Mouse (Mus musculus): ENCODE results near the gene Sec31b. TPM values are rescaled to one million over a fixed set of nuclear protein-coding genes. Genes with fewer than 3 reads are reported as not detected.

Gene Sec31b
- polyA plus RNA-seq, 1 experiment from 2014 or later = 0.41 TPM

DNA sequence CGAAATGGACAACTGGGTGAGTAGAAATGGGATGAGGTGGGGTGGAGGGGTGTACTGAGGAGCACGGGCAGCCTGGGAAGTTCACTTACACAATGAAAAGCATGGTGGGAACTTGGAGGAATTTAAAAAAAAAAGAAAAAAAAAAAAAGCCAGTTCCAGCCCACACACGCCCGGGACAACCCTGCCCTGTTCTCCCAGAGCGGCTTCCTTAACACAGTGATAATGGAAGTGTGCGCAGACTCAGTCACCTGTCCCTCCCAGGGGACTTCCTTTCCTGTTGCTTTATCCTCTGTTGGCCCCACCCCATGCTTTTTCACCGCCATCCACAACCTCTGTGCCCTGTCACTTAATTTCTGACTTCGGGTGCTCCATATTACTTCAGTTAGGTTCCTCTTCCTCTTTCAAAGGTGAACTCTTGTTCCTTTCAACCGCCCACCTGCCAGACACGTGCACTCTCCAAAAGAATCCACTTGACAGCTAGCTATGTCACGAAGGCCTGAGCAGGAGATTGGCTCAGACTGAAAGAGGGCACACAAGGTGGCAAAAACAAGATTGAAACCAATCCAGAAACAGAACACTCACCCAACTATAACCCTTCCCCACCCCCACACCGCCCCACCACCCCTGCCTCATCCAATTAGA lies 35.0 kb downstream of the Sec31b start:
- peak overlapping the region; percentile 48; the same call in 1 of the 2 replicates for H3K9ac ChIP-seq (replicated peaks)
- peaks cover 42% of the 10 kb centered on the region for H3K4me1 ChIP-seq
- H3K27me3 ChIP-seq (replicated peaks) = peaks cover 71% of the 10 kb centered on the region
- peak overlapping the region; percentile 100 for H3K4me2 ChIP-seq
- H3K4me3 ChIP-seq (replicated peaks) = peak overlapping the region; percentile 54
- H3K36me3 ChIP-seq = no peaks in the 10 kb centered on the region
- no peaks in the 10 kb centered on the region for H3K9me3 ChIP-seq (replicated peaks)
- 3% methylated on average over 12 of the region's 12 CpGs for WGBS
- ATAC-seq (ENCODE audit: low FRiP score) = no peak
- H3K27ac ChIP-seq (replicated peaks) = no peak overlapping the region

- WGBS = 81% methylated on average over 4 of the region's 4 CpGs
- H3K27me3 ChIP-seq (replicated peaks) = peaks cover 24% of the 10 kb centered on the region; the same call in 1 of the 2 replicates
- no peaks in the 10 kb centered on the region for H3K36me3 ChIP-seq
Measured at GRCm38 (mm10) chr19:44502741-44503140, 42.9 kb downstream of the Sec31b start.

DNA sequence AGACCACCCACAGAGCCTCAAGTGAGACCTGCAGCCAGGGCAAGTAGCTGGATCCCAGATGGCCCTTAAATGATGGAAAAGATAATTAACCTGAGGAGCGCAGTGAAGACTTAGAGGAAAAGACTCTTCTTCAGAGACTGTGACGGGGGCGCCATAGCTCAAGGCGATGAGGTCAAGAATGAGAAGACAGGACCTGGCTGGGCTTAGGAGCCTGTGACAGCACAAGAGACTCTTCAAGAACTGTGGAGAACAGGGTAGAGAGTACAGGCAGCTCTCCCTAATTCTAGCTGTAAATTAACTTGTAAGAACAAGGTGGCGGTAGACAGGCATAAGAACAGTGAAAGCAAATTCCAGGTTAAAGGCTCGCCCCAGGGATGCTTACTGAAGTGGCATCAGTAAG lies 43.7 kb downstream of the Sec31b start:
- Histone ChIP-seq H3K4me2 (no peak overlapping the region), H3K4me3 (replicated peaks) (no peak overlapping the region), H3K27ac (replicated peaks) (no peak overlapping the region), H3K9me3 (replicated peaks) (no peaks in the 10 kb centered on the region), H3K27me3 (replicated peaks) (peaks cover 24% of the 10 kb centered on the region; the same call in 1 of the 2 replicates), H3K9ac (replicated peaks) (no peak overlapping the region), H3K36me3 (no peaks in the 10 kb centered on the region), H3K4me1 (no peaks in the 10 kb centered on the region)
- ATAC-seq (ENCODE audit: low FRiP score) = no peak
- 85% methylated on average over 6 of the region's 6 CpGs for WGBS

More at GRCm38 (mm10) chr19:44502741-44503140, 42.9 kb downstream of the Sec31b start:
- Histone ChIP-seq H3K9ac (replicated peaks) (no peak overlapping the region), H3K27ac (replicated peaks) (no peak overlapping the region), H3K4me1 (no peaks in the 10 kb centered on the region), H3K4me3 (replicated peaks) (no peak overlapping the region), H3K9me3 (replicated peaks) (no peaks in the 10 kb centered on the region), H3K4me2 (no peak overlapping the region)
- no peak for ATAC-seq (ENCODE audit: low FRiP score)

- peaks cover 18% of the 10 kb centered on the region; the same call in 1 of the 2 replicates for H3K27me3 ChIP-seq (replicated peaks)
- H3K4me3 ChIP-seq (replicated peaks) = no peak overlapping the region
- H3K36me3 ChIP-seq = no peaks in the 10 kb centered on the region
- H3K4me1 ChIP-seq = no peaks in the 10 kb centered on the region
- no peak for ATAC-seq (ENCODE audit: low FRiP score)
- H3K9ac ChIP-seq (replicated peaks) = no peak overlapping the region
- H3K27ac ChIP-seq (replicated peaks) = no peak overlapping the region
- 30% methylated on average over 5 of the region's 5 CpGs for WGBS
- no peaks in the 10 kb centered on the region for H3K9me3 ChIP-seq (replicated peaks)
- H3K4me2 ChIP-seq = no peak overlapping the region
Measured at GRCm38 (mm10) chr19:44500240-44500639, 45.4 kb downstream of the Sec31b start.

- peaks cover 13% of the 10 kb centered on the region for H3K27me3 ChIP-seq (replicated peaks)
- ATAC-seq (ENCODE audit: low FRiP score) = no peak
- H3K27ac ChIP-seq (replicated peaks) = no peak overlapping the region
- H3K9me3 ChIP-seq (replicated peaks) = no peaks in the 10 kb centered on the region
- no peak overlapping the region for H3K4me2 ChIP-seq
- 58% methylated on average over 6 of the region's 6 CpGs for WGBS
- H3K4me3 ChIP-seq (replicated peaks) = no peak overlapping the region
- no peaks in the 10 kb centered on the region for H3K4me1 ChIP-seq
- H3K9ac ChIP-seq (replicated peaks) = no peak overlapping the region
- H3K36me3 ChIP-seq = no peaks in the 10 kb centered on the region
Measured at GRCm38 (mm10) chr19:44498936-44499335, 46.7 kb downstream of the Sec31b start.

DNA sequence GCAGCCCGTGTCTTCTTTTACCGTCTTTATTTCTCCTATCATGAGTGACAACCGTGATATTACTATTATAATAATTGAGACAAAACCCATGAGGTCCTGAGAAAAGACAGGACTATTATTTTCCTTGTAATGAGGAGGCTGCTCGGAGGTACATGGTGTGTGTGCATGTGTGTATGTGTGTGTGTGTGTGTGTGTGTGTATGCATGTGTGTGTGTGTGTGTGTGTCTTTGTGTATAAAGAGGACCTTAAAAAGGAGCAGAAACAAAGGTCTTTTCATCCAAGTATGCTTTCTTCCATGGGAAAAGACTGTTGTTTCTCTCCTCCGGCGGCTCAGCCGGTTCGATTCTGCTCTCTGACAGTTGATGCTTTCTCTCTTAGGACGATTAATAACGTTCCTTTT lies 48.7 kb downstream of the Sec31b start:
- Histone ChIP-seq H3K9ac (replicated peaks) (no peak overlapping the region), H3K9me3 (replicated peaks) (no peaks in the 10 kb centered on the region), H3K27me3 (replicated peaks) (peaks cover 26% of the 10 kb centered on the region), H3K4me2 (no peak overlapping the region), H3K4me1 (no peaks in the 10 kb centered on the region), H3K4me3 (replicated peaks) (no peak overlapping the region), H3K36me3 (no peaks in the 10 kb centered on the region), H3K27ac (replicated peaks) (no peak overlapping the region)
- no peak for ATAC-seq (ENCODE audit: low FRiP score)
- 24% methylated on average over 10 of the region's 10 CpGs for WGBS

- Histone ChIP-seq H3K4me2 (no peak overlapping the region), H3K36me3 (no peaks in the 10 kb centered on the region), H3K27ac (replicated peaks) (no peak overlapping the region), H3K4me3 (replicated peaks) (no peak overlapping the region), H3K9me3 (replicated peaks) (no peaks in the 10 kb centered on the region), H3K27me3 (replicated peaks) (peaks cover 26% of the 10 kb centered on the region), H3K4me1 (no peaks in the 10 kb centered on the region), H3K9ac (replicated peaks) (no peak overlapping the region)
- ATAC-seq (ENCODE audit: low FRiP score) = no peak
- WGBS = 55% methylated on average over 8 of the region's 8 CpGs
Measured at GRCm38 (mm10) chr19:44496511-44496910, 49.2 kb downstream of the Sec31b start.

DNA sequence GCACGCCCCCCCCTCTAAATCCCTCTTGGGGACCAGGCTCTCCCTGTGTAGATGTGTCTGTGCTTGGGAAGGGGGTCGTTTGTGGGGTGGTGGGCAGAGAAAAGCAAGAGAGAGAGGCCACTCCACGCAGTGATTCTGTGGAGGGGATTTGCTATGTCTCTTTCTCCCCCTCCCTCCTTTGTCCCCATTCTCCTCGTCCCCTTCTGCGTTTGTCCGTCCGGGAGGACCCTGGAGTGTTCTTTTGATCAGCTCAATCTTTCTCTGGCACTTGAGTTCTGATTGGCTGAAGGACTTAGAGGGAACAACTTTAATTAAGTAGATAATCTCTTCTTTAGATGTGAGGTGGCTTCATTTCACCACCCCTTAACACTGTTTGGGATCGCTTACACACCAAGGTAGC lies 52.5 kb downstream of the Sec31b start, which contains the start of gene Wnt8b:
Gene Wnt8b (plus strand): TSS at position 345 of the 400 bp plus-strand sequence.
- peaks cover 15% of the 10 kb centered on the region for H3K27me3 ChIP-seq (replicated peaks)
- no peaks in the 10 kb centered on the region for H3K9me3 ChIP-seq (replicated peaks)
- no peak within 1 kb of the TSS for H3K4me2 ChIP-seq
- no peak within 1 kb of the TSS for H3K4me3 ChIP-seq (replicated peaks)
- no peak for ATAC-seq (ENCODE audit: low FRiP score)
- WGBS = 28% methylated on average over 8 of the region's 8 CpGs
- no peak within 1 kb of the TSS for H3K9ac ChIP-seq (replicated peaks)
- H3K4me1 ChIP-seq = no peaks in the 10 kb centered on the region
- no peak within 1 kb of the TSS for H3K27ac ChIP-seq (replicated peaks)
- H3K36me3 ChIP-seq = no peaks in the 10 kb centered on the region

DNA sequence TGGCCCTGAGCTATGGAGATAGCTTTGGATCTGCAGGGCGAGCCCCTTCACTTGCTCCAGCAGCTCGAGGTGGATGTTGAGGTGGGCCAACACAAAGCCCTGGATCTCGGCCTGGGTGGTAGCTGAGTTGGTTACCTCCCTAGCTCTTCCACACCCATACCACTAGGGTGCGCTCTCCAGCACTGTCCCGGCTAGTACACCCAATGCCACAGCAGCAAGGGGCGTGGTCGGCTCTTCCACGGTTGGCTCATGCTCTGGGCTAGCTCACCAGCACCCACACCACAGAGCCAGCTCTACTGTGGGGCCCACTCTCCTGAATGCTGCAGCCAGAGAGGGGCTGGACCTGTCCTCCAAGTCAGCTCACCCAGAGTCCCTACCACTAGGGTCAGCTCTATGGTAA lies 58.4 kb downstream of the Sec31b start:
- Histone ChIP-seq H3K4me2 (no peak overlapping the region), H3K4me3 (replicated peaks) (no peak overlapping the region), H3K27me3 (replicated peaks) (peaks cover 3% of the 10 kb centered on the region; the same call in 1 of the 2 replicates), H3K4me1 (no peaks in the 10 kb centered on the region), H3K27ac (replicated peaks) (no peak overlapping the region), H3K9me3 (replicated peaks) (no peaks in the 10 kb centered on the region), H3K36me3 (no peaks in the 10 kb centered on the region), H3K9ac (replicated peaks) (no peak overlapping the region)
- WGBS = 13% methylated on average over 8 of the region's 8 CpGs
- ATAC-seq (ENCODE audit: low FRiP score) = no peak

GRCm38 (mm10) chr19:44476541-44476940 lies 69.1 kb downstream of the Sec31b start:
- no peak overlapping the region for H3K4me2 ChIP-seq
- ATAC-seq (ENCODE audit: low FRiP score) = no peak
- no peaks in the 10 kb centered on the region for H3K9me3 ChIP-seq (replicated peaks)
- WGBS = 48% methylated on average over 3 of the region's 3 CpGs
- no peak overlapping the region for H3K9ac ChIP-seq (replicated peaks)
- no peaks in the 10 kb centered on the region for H3K36me3 ChIP-seq
- no peaks in the 10 kb centered on the region for H3K4me1 ChIP-seq
- 0 out of 2 replicates have a peak, but pooled peaks cover 3% of the 10 kb centered on the region for H3K27me3 ChIP-seq (replicated peaks)
- no peak overlapping the region for H3K4me3 ChIP-seq (replicated peaks)
- H3K27ac ChIP-seq (replicated peaks) = no peak overlapping the region

DNA sequence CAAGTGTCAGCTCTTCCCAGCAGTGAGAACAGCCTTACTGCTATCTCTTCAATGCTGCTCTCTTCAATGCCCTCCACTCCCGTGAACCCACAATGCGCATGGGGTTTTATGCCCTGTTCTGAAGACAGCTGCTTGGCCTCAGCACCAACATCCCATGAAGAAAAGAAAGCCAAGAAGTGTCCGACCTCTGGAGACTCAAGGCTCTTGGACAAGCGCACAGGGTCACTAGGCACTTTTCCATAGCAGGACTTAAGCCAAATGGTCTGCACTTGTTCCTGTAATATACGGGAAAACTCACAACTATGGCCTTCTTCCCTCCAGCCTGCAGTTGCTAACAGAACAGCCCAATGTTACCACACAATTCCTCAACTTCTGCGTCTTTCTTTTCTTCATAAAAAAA lies 70.4 kb downstream of the Sec31b start:
- H3K4me2 ChIP-seq = no peak overlapping the region
- H3K9ac ChIP-seq (replicated peaks) = no peak overlapping the region
- no peak for ATAC-seq (ENCODE audit: low FRiP score)
- H3K36me3 ChIP-seq = no peaks in the 10 kb centered on the region
- H3K27ac ChIP-seq (replicated peaks) = no peak overlapping the region
- no peaks in the 10 kb centered on the region for H3K9me3 ChIP-seq (replicated peaks)
- no peaks in the 10 kb centered on the region for H3K4me1 ChIP-seq
- H3K27me3 ChIP-seq (replicated peaks) = 0 out of 2 replicates have a peak, but pooled peaks cover 3% of the 10 kb centered on the region
- no peak overlapping the region for H3K4me3 ChIP-seq (replicated peaks)
- WGBS = 84% methylated on average over 6 of the region's 6 CpGs

DNA sequence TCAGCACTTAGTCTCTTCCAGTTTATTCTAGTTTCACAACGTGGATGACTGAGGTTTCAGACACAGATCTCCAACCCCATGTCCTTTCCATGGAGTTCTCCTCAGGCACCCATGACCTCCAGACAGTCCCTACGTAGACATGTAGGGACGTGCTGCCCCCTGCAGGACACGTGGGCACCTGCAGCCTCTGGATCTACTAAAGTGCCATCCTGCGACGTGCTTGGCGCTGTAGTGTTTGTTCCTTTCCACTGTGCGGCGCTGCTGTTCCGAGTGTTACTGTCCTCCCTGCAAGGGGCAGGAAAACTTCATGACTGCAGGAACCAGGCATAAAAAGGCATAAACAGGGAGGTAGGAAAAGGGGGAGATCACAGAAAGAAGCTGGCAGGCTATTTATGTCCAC lies 71.5 kb downstream of the Sec31b start:
- ATAC-seq (ENCODE audit: low FRiP score) = no peak; the same call in 1 of the 2 replicates
- 3% methylated on average over 10 of the region's 10 CpGs for WGBS
- 0 out of 2 replicates have a peak, but pooled peaks cover 3% of the 10 kb centered on the region for H3K27me3 ChIP-seq (replicated peaks)

More for the DNA sequence above, 71.5 kb downstream of the Sec31b start:
- Histone ChIP-seq H3K9ac (replicated peaks) (no peak overlapping the region), H3K9me3 (replicated peaks) (no peaks in the 10 kb centered on the region), H3K36me3 (no peaks in the 10 kb centered on the region), H3K4me2 (no peak overlapping the region), H3K4me1 (no peaks in the 10 kb centered on the region), H3K4me3 (replicated peaks) (no peak overlapping the region), H3K27ac (replicated peaks) (no peak overlapping the region)
